Mouse (Mus musculus) liver, embryonic 15.5 days (tissue): ENCODE measurements around the gene Tomm5. TPM values are rescaled to one million over a fixed set of nuclear protein-coding genes. Genes with fewer than 3 reads are reported as not detected.

ENCODE experiments used
- ATAC-seq: fragments of 200-750 bp; cut with Nextera tagmentation; 2 replicates; pipeline ENCODE4 v1.8.0; 2017; ENCODE audit warnings: moderate number of reproducible peaks, mild to moderate bottlenecking, moderate library complexity; ENCODE audit not compliant: insufficient read depth
- H3K27ac ChIP-seq: fragments of 300-500 bp; sonication (generic); replicated peaks from 2 replicates; pipeline ENCODE4 v1.5.1; 2015; ENCODE audit warnings: mild to moderate bottlenecking, inconsistent platforms
- H3K27me3 ChIP-seq: fragments of 300-500 bp; sonication (generic); 2 replicates; pipeline ENCODE4 v1.6.1; 2015; ENCODE audit warnings: mild to moderate bottlenecking, inconsistent platforms
- H3K36me3 ChIP-seq: fragments of 300-500 bp; sonication (generic); replicated peaks from 2 replicates; pipeline ENCODE4 v1.6.1; 2015; ENCODE audit warnings: moderate library complexity, mild to moderate bottlenecking, inconsistent platforms
- H3K4me1 ChIP-seq: fragments of 300-500 bp; sonication (generic); replicated peaks from 2 replicates; pipeline ENCODE4 v1.6.1; 2015; ENCODE audit warnings: inconsistent platforms
- H3K4me2 ChIP-seq: fragments of 300-500 bp; sonication (generic); 2 replicates; pipeline ENCODE4 v1.6.1; 2015; ENCODE audit warnings: moderate library complexity, mild to moderate bottlenecking, inconsistent platforms
- H3K4me3 ChIP-seq: fragments of 300-500 bp; sonication (generic); replicated peaks from 2 replicates; pipeline ENCODE4 v1.5.1; 2015; ENCODE audit warnings: mild to moderate bottlenecking, inconsistent platforms
- H3K9ac ChIP-seq: fragments of 300-500 bp; sonication (generic); 2 replicates; pipeline ENCODE4 v1.6.1; 2015; ENCODE audit warnings: moderate library complexity, mild to moderate bottlenecking, inconsistent platforms
- H3K9me3 ChIP-seq: fragments of 300-500 bp; sonication (generic); replicated peaks from 2 replicates; pipeline ENCODE4 v1.6.1; 2016; ENCODE audit warnings: inconsistent platforms
- WGBS: fragments of 180-500 bp; shearing (Covaris S2); methylation state at CpG from one replicate; pipeline ENCODE4 v1.1.7; 2015; ENCODE audit warnings: mixed read lengths; ENCODE audit not compliant: insufficient replicate concordance; 5-methylcytosine and 5-hydroxymethylcytosine counted together
- polyA plus RNA-seq: library from polyadenylated mRNA; unstranded; fragments of >200 nt; fragmentation: Nextera tagmentation; extraction: Ambion mirVana; gene quantifications from 2 replicates; pipeline ENCODE4 v1.2.1, GENCODE M21; 2015

Tomm5 gene
- 115 and 126 TPM in 2 replicates for polyA plus RNA-seq

- ATAC-seq = peak; percentile 91
- Histone ChIP-seq H3K4me2 (peak within 1 kb of the TSS; percentile 86), H3K27ac (peak within 1 kb of the TSS; percentile 62), H3K9me3 (no peaks in the 10 kb centered on the region), H3K36me3 (peaks cover 24% of the 10 kb centered on the region), H3K9ac (peak within 1 kb of the TSS; percentile 71), H3K4me3 (peak within 1 kb of the TSS; percentile 81), H3K27me3 (no peaks in the 10 kb centered on the region), H3K4me1 (peaks cover 26% of the 10 kb centered on the region)
- under 1% methylated on average over 39 of the region's 39 CpGs for WGBS
Observed at GRCm38 (mm10) chr4:45107601-45108277, at the start of gene Tomm5. Gene Tomm5 (minus strand): TSS chr4:45108114.

GRCm38 (mm10) chr4:45156433-45156832 lies 48.5 kb upstream of the Tomm5 start:
- no peak overlapping the region for H3K4me2 ChIP-seq
- 52% methylated on average over 3 of the region's 3 CpGs for WGBS
- no peak for ATAC-seq

GRCm38 (mm10) chr4:45143005-45143404 lies 35.1 kb upstream of the Tomm5 start:
- no peak for ATAC-seq
- WGBS = 66% methylated on average over 8 of the region's 8 CpGs
- Histone ChIP-seq H3K4me2 (no peak overlapping the region), H3K27ac (no peak overlapping the region), H3K9ac (no peak overlapping the region), H3K9me3 (no peaks in the 10 kb centered on the region), H3K4me1 (0 out of 2 replicates have a peak, but pooled peaks cover 6% of the 10 kb centered on the region), H3K4me3 (no peak overlapping the region), H3K27me3 (peaks cover 9% of the 10 kb centered on the region), H3K36me3 (no peaks in the 10 kb centered on the region)

More at GRCm38 (mm10) chr4:45156433-45156832, 48.5 kb upstream of the Tomm5 start:
- no peaks in the 10 kb centered on the region for H3K27me3 ChIP-seq
- H3K9ac ChIP-seq = no peak overlapping the region
- no peak overlapping the region for H3K4me3 ChIP-seq
- H3K4me1 ChIP-seq = 0 out of 2 replicates have a peak, but pooled peaks cover 5% of the 10 kb centered on the region
- no peaks in the 10 kb centered on the region for H3K36me3 ChIP-seq
- no peak overlapping the region for H3K27ac ChIP-seq
- H3K9me3 ChIP-seq = no peaks in the 10 kb centered on the region

- WGBS = 23% methylated on average over 11 of the region's 11 CpGs
- H3K4me2 ChIP-seq = no peak overlapping the region
Observed at GRCm38 (mm10) chr4:45142411-45142810, 34.5 kb upstream of the Tomm5 start.

GRCm38 (mm10) chr4:45141835-45142234 lies 33.9 kb upstream of the Tomm5 start:
- Histone ChIP-seq H3K27ac (no peak overlapping the region), H3K36me3 (no peaks in the 10 kb centered on the region), H3K9ac (no peak overlapping the region), H3K9me3 (no peaks in the 10 kb centered on the region), H3K4me2 (no peak overlapping the region), H3K4me1 (0 out of 2 replicates have a peak, but pooled peaks cover 6% of the 10 kb centered on the region), H3K27me3 (peaks cover 9% of the 10 kb centered on the region), H3K4me3 (no peak overlapping the region)
- WGBS = 43% methylated on average over 5 of the region's 5 CpGs
- ATAC-seq = no peak

More at GRCm38 (mm10) chr4:45142411-45142810, 34.5 kb upstream of the Tomm5 start:
- Histone ChIP-seq H3K9me3 (no peaks in the 10 kb centered on the region), H3K9ac (no peak overlapping the region), H3K36me3 (no peaks in the 10 kb centered on the region), H3K27me3 (peaks cover 9% of the 10 kb centered on the region), H3K27ac (no peak overlapping the region), H3K4me1 (0 out of 2 replicates have a peak, but pooled peaks cover 6% of the 10 kb centered on the region), H3K4me3 (no peak overlapping the region)
- ATAC-seq = no peak

GRCm38 (mm10) chr4:45137636-45138035 lies 29.7 kb upstream of the Tomm5 start:
- H3K9ac ChIP-seq = no peak overlapping the region
- no peaks in the 10 kb centered on the region; the same call in 1 of the 2 replicates for H3K27me3 ChIP-seq
- WGBS = 22% methylated on average over 4 of the region's 4 CpGs
- no peak overlapping the region for H3K27ac ChIP-seq
- 0 out of 2 replicates have a peak, but pooled peaks cover 3% of the 10 kb centered on the region for H3K4me1 ChIP-seq
- no peak for ATAC-seq
- H3K4me2 ChIP-seq = no peak overlapping the region
- no peaks in the 10 kb centered on the region for H3K36me3 ChIP-seq
- no peaks in the 10 kb centered on the region for H3K9me3 ChIP-seq
- H3K4me3 ChIP-seq = no peak overlapping the region

GRCm38 (mm10) chr4:45134471-45134870 lies 26.6 kb upstream of the Tomm5 start:
- no peaks in the 10 kb centered on the region; the same call in 1 of the 2 replicates for H3K27me3 ChIP-seq
- no peak overlapping the region for H3K4me2 ChIP-seq
- no peak overlapping the region for H3K27ac ChIP-seq
- no peaks in the 10 kb centered on the region for H3K9me3 ChIP-seq
- H3K4me3 ChIP-seq = no peak overlapping the region
- H3K4me1 ChIP-seq = no peaks in the 10 kb centered on the region
- no peaks in the 10 kb centered on the region for H3K36me3 ChIP-seq
- no peak overlapping the region for H3K9ac ChIP-seq
- 61% methylated on average over 8 of the region's 8 CpGs for WGBS
- ATAC-seq = no peak

GRCm38 (mm10) chr4:45131021-45131420 lies 23.1 kb upstream of the Tomm5 start:
- H3K4me3 ChIP-seq = no peak overlapping the region
- 0 out of 2 replicates have a peak, but pooled peaks cover 3% of the 10 kb centered on the region for H3K27me3 ChIP-seq
- ATAC-seq = no peak
- 42% methylated on average over 4 of the region's 4 CpGs for WGBS
- H3K27ac ChIP-seq = no peak overlapping the region
- no peak overlapping the region for H3K4me2 ChIP-seq
- H3K9me3 ChIP-seq = no peaks in the 10 kb centered on the region
- H3K36me3 ChIP-seq = no peaks in the 10 kb centered on the region
- no peaks in the 10 kb centered on the region for H3K4me1 ChIP-seq
- H3K9ac ChIP-seq = no peak overlapping the region

GRCm38 (mm10) chr4:45121311-45121710 lies 13.4 kb upstream of the Tomm5 start:
- H3K27ac ChIP-seq = no peak overlapping the region
- WGBS = 67% methylated on average over 11 of the region's 11 CpGs
- ATAC-seq = no peak

GRCm38 (mm10) chr4:45108456-45109110 lies 669 bp upstream of the Tomm5 start:
- Histone ChIP-seq H3K9me3 (no peaks in the 10 kb centered on the region), H3K36me3 (peaks cover 19% of the 10 kb centered on the region), H3K27ac (no peak overlapping the region), H3K4me2 (peak overlapping the region; percentile 86), H3K4me1 (peaks cover 26% of the 10 kb centered on the region), H3K4me3 (peak overlapping the region; percentile 81), H3K9ac (no peak overlapping the region), H3K27me3 (no peaks in the 10 kb centered on the region)
- no peak for ATAC-seq
- WGBS = 56% methylated on average over 8 of the region's 8 CpGs

More at GRCm38 (mm10) chr4:45121311-45121710, 13.4 kb upstream of the Tomm5 start:
- H3K36me3 ChIP-seq = no peaks in the 10 kb centered on the region
- no peak overlapping the region for H3K9ac ChIP-seq
- H3K27me3 ChIP-seq = no peaks in the 10 kb centered on the region
- no peaks in the 10 kb centered on the region for H3K9me3 ChIP-seq
- no peak overlapping the region for H3K4me2 ChIP-seq
- no peaks in the 10 kb centered on the region for H3K4me1 ChIP-seq
- no peak overlapping the region for H3K4me3 ChIP-seq

GRCm38 (mm10) chr4:45107066-45107465 lies 848 bp downstream of the Tomm5 start:
- peaks cover 30% of the 10 kb centered on the region for H3K36me3 ChIP-seq
- ATAC-seq = no peak
- H3K4me3 ChIP-seq = peak overlapping the region; percentile 81
- peak overlapping the region; percentile 71 for H3K9ac ChIP-seq
- peak overlapping the region; percentile 62; the same call in 1 of the 2 replicates for H3K27ac ChIP-seq
- no peaks in the 10 kb centered on the region for H3K27me3 ChIP-seq
- 2% methylated on average over 4 of the region's 4 CpGs for WGBS
- H3K4me1 ChIP-seq = peaks cover 28% of the 10 kb centered on the region
- H3K9me3 ChIP-seq = no peaks in the 10 kb centered on the region
- H3K4me2 ChIP-seq = peak overlapping the region; percentile 86
